Mouse (Mus musculus): Measurements from ENCODE around the gene Prss44. TPM values are rescaled to one million over a fixed set of nuclear protein-coding genes. Genes with fewer than 3 reads are reported as not detected.

Gene Prss44
- not detected in 2 replicates for polyA plus RNA-seq (2016; fragmentation: Nextera tagmentation; extraction: Ambion mirVana)

DNA sequence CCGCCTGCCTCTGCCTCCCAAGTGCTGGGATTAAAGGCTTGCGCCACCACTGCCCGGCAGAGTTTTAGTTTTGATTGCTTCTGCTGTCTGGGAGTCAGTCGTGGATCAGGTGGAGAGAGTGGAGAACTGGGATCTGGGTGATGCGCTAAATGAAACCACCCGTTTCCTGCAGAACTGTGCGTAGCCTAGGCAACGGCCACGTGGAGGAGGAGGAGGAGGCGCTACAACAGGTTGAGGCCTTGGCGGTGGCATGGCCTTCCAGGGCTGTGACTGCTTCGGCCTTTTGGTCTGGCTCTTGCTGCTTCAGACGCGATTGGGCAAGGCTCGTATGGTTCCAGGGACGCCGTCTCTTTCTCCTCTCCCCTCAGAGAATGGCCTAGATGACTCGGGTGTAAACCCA lies at the start of gene Prss44:
Gene Prss44, plus strand, starts transcription at position 206 of the 400 bp plus-strand sequence.
- no peak for ATAC-seq
- Histone ChIP-seq H3K36me3 (no peaks in the 10 kb centered on the region), H3K27me3 (replicated peaks) (peaks cover 43% of the 10 kb centered on the region), H3K27ac (no peak within 1 kb of the TSS), H3K4me2 (no peak within 1 kb of the TSS), H3K4me3 (no peak within 1 kb of the TSS), H3K9me3 (replicated peaks) (no peaks in the 10 kb centered on the region), H3K9ac (no peak within 1 kb of the TSS), H3K4me1 (no peaks in the 10 kb centered on the region)
- WGBS (ENCODE audit: insufficient replicate concordance), result 42% methylated on average over 18 of the region's 18 CpGs

DNA sequence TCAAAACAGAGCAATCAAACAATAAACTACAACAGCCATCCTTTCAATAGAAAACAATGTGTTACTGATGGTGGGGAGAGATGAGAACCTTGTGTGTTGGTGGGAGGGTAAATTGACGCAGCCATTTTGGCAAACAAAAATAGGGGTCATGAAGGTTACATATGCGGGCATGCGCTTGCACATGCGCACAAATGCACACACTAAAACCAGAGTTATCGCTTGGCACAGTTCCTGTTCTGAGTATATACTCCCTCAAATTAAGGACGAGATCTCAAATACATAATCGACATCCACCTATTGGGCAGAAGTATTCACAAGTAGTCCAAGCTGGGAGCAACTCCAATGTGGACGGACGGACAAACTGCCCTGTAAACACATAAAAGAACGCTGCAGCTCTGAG lies 41.5 kb upstream of the Prss44 start:
- no peaks in the 10 kb centered on the region for H3K9me3 ChIP-seq (replicated peaks)
- no peak overlapping the region for H3K4me3 ChIP-seq
- WGBS (ENCODE audit: insufficient replicate concordance), result 81% methylated on average over 10 of the region's 10 CpGs
- H3K4me1 ChIP-seq, result no peaks in the 10 kb centered on the region
- no peaks in the 10 kb centered on the region for H3K36me3 ChIP-seq
- no peak overlapping the region for H3K27ac ChIP-seq
- ATAC-seq, result no peak
- peaks cover 23% of the 10 kb centered on the region for H3K27me3 ChIP-seq (replicated peaks)
- H3K9ac ChIP-seq, result no peak overlapping the region
- no peak overlapping the region for H3K4me2 ChIP-seq

DNA sequence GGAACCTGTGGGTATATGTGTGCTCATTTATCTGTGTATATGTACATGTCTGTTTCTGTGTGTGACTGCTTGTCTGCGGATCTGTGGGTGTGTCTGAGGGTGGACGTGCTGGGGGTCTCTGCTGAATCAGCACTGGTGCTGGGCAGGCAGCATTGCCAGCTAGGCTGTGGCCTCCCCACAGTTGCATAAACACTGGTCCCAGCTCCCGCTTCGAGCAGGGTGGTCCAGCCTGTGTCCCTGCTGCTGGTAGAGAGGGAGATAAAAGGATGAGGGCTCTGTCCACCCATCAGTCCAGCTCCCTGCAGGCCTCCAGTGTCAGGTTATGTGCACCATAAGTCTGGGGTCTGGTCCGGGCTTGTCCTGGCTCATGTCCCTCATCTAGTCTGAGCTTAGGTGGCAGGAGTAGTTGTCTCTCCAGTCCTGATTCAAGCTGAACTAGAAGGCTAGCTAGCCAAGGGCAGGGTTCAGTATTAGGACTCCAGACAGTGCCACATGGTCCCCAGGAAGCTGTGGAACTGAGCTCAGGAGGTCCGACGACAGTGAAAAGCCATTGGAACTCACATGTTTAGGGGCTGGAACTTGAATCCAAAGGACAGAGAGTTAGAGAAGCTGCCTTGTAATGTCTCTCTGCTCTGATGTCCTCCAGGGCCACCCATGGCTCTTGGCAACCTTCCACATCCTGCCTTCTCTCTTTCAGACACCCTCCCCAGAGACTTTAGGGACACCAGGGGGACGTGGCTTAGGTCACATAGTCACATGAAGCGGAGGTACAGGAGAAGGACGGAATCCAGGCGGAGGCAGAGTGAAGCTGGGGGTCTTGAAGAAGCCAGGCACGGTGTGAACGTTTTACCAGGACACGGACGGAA lies 39.2 kb upstream of the Prss44 start:
- no peak overlapping the region for H3K4me3 ChIP-seq
- WGBS (ENCODE audit: insufficient replicate concordance), result 61% methylated on average over 15 of the region's 15 CpGs
- no peaks in the 10 kb centered on the region for H3K4me1 ChIP-seq
- ATAC-seq, result no peak
- H3K27ac ChIP-seq, result no peak overlapping the region
- 0 out of 2 replicates have a peak, but pooled peaks cover 20% of the 10 kb centered on the region for H3K27me3 ChIP-seq (replicated peaks)
- H3K4me2 ChIP-seq, result no peak overlapping the region
- H3K9ac ChIP-seq, result no peak overlapping the region
- H3K36me3 ChIP-seq, result no peaks in the 10 kb centered on the region
- no peaks in the 10 kb centered on the region for H3K9me3 ChIP-seq (replicated peaks)

DNA sequence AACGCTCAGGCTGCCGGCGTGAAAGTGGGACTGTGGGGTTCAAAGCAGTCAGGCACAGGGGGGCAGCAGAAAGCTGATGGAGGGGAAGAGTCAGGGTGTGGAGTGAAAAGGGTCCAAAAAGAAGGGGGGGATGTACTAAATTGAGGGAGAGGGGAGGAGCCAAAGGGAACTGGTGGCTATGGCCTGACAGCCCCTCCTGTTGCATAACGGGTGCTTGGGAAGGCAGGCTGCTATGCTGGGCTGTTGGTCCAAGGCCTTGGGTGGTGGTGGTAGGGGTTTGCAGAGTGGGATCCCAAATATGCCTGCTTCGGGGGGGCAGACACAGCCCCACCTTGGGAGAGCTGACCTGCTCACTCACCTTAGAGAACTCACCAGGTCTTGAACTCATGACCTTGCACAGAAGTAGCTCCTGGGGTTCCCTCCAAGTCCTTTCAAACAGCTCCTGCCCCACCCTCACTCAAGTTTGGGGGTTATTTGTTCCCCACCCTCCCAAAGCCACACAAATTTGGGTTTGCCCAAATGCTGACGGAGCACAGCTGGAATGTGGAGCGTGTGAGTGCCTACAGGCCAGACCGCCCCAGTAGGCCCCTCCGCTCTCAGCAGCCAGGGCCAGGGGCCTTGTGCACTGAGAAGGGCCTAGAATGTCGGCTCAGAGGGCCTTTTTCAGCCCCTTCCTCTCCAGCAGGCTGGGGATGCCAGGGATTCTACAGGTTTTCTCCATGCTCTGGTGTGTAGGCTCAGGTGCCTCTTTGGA lies 38.3 kb upstream of the Prss44 start:
- Histone ChIP-seq H3K36me3 (no peaks in the 10 kb centered on the region), H3K4me3 (no peak overlapping the region), H3K4me1 (peaks cover under 1% of the 10 kb centered on the region; the same call in 1 of the 2 replicates), H3K27ac (no peak overlapping the region), H3K4me2 (no peak overlapping the region), H3K9ac (no peak overlapping the region), H3K9me3 (replicated peaks) (no peaks in the 10 kb centered on the region), H3K27me3 (replicated peaks) (peaks cover 22% of the 10 kb centered on the region)
- WGBS (ENCODE audit: insufficient replicate concordance), result 72% methylated on average over 10 of the region's 10 CpGs
- no peak for ATAC-seq

- Histone ChIP-seq H3K9me3 (replicated peaks) (no peaks in the 10 kb centered on the region), H3K27ac (no peak overlapping the region), H3K27me3 (replicated peaks) (peaks cover 48% of the 10 kb centered on the region), H3K4me1 (peaks cover 16% of the 10 kb centered on the region), H3K36me3 (no peaks in the 10 kb centered on the region), H3K4me2 (no peak overlapping the region), H3K4me3 (no peak overlapping the region), H3K9ac (no peak overlapping the region)
- 78% methylated on average over 1 of the region's 1 CpGs for WGBS (ENCODE audit: insufficient replicate concordance)
- no peak for ATAC-seq
These were observed 35.7 kb upstream of the Prss44 start for GRCm38 (mm10) chr9:110778100-110778499.

- Histone ChIP-seq H3K27me3 (replicated peaks) (peaks cover 51% of the 10 kb centered on the region), H3K9me3 (replicated peaks) (no peaks in the 10 kb centered on the region), H3K4me3 (no peak overlapping the region), H3K36me3 (no peaks in the 10 kb centered on the region), H3K9ac (no peak overlapping the region), H3K27ac (no peak overlapping the region), H3K4me2 (no peak overlapping the region), H3K4me1 (peaks cover 17% of the 10 kb centered on the region)
- WGBS (ENCODE audit: insufficient replicate concordance), result 72% methylated on average over 7 of the region's 7 CpGs
- no peak for ATAC-seq
These were observed 35.2 kb upstream of the Prss44 start for GRCm38 (mm10) chr9:110778559-110778958.

DNA sequence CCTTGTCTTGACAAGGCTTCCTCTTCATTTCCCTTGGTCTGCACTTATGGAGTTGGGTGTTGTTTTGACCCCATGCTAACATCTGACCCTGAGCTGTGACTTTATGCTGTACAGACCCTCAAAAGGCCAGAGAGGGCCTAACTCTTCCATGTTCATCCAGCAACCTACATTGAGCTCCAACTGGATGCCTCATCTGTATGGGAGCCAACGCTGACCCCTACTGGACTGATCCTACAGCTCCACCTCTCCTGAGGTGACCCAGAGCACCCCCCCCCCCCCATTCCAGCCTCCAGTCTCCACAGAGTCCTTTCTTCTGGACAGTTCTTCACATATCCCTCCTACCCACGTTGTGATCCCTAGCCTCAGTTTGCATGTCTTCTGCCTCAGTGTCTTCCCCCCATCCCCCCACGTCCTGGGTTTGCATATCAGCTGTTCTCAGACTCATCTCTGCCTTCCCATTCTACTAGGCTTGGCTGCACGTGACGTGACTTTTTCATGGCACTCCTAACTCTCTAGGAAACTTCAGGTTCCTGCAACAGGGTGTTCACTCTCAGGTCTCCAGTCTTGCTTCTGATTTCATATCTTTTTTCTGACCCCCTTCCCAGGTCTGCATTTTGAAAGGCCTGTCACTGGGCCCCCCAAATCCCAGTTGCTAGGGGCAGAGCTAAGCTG lies 34.4 kb upstream of the Prss44 start:
- no peak overlapping the region for H3K9ac ChIP-seq
- no peak overlapping the region for H3K4me3 ChIP-seq
- no peak for ATAC-seq
- no peak overlapping the region for H3K27ac ChIP-seq
- WGBS (ENCODE audit: insufficient replicate concordance), result 39% methylated on average over 5 of the region's 5 CpGs
- peaks cover 18% of the 10 kb centered on the region for H3K4me1 ChIP-seq
- no peaks in the 10 kb centered on the region for H3K36me3 ChIP-seq
- peaks cover 49% of the 10 kb centered on the region for H3K27me3 ChIP-seq (replicated peaks)
- no peaks in the 10 kb centered on the region for H3K9me3 ChIP-seq (replicated peaks)
- H3K4me2 ChIP-seq, result no peak overlapping the region

- peaks cover 18% of the 10 kb centered on the region for H3K4me1 ChIP-seq
- peak overlapping the region; percentile 50 for H3K4me3 ChIP-seq
- H3K36me3 ChIP-seq, result no peaks in the 10 kb centered on the region
- H3K4me2 ChIP-seq, result peak overlapping the region; percentile 83
- under 1% methylated on average over 39 of the region's 43 CpGs for WGBS (ENCODE audit: insufficient replicate concordance)
- H3K9ac ChIP-seq, result peak overlapping the region; percentile 66
- H3K27me3 ChIP-seq (replicated peaks), result peaks cover 47% of the 10 kb centered on the region
- ATAC-seq, result peak; percentile 90
- H3K27ac ChIP-seq, result no peak overlapping the region
- H3K9me3 ChIP-seq (replicated peaks), result no peaks in the 10 kb centered on the region
These were observed 32.5 kb upstream of the Prss44 start for GRCm38 (mm10) chr9:110781256-110781721.

GRCm38 (mm10) chr9:110781731-110782130 lies 32.1 kb upstream of the Prss44 start:
- H3K36me3 ChIP-seq, result no peaks in the 10 kb centered on the region
- peak overlapping the region; percentile 50 for H3K4me3 ChIP-seq
- H3K9me3 ChIP-seq (replicated peaks), result no peaks in the 10 kb centered on the region
- peaks cover 47% of the 10 kb centered on the region for H3K27me3 ChIP-seq (replicated peaks)
- H3K4me1 ChIP-seq, result peaks cover 18% of the 10 kb centered on the region
- WGBS (ENCODE audit: insufficient replicate concordance), result 2% methylated on average over 23 of the region's 23 CpGs
- no peak overlapping the region for H3K27ac ChIP-seq
- peak overlapping the region; percentile 83 for H3K4me2 ChIP-seq
- H3K9ac ChIP-seq, result peak overlapping the region; percentile 66
- peak; percentile 38 for ATAC-seq

- no peak for ATAC-seq
- 29% methylated on average over 1 of the region's 1 CpGs for WGBS (ENCODE audit: insufficient replicate concordance)
These were observed 30.2 kb upstream of the Prss44 start for GRCm38 (mm10) chr9:110783611-110784010.

GRCm38 (mm10) chr9:110788169-110788568 lies 25.6 kb upstream of the Prss44 start:
- Histone ChIP-seq H3K36me3 (no peaks in the 10 kb centered on the region), H3K9ac (no peak overlapping the region), H3K27me3 (replicated peaks) (peaks cover 2% of the 10 kb centered on the region; the same call in 1 of the 2 replicates), H3K4me2 (no peak overlapping the region), H3K9me3 (replicated peaks) (no peaks in the 10 kb centered on the region), H3K4me3 (no peak overlapping the region), H3K27ac (no peak overlapping the region), H3K4me1 (0 out of 2 replicates have a peak, but pooled peaks cover 3% of the 10 kb centered on the region)
- ATAC-seq, result no peak
- WGBS (ENCODE audit: insufficient replicate concordance), result 66% methylated on average over 3 of the region's 3 CpGs

More at GRCm38 (mm10) chr9:110783611-110784010, 30.2 kb upstream of the Prss44 start:
- Histone ChIP-seq H3K4me3 (no peak overlapping the region), H3K27ac (no peak overlapping the region), H3K9me3 (replicated peaks) (no peaks in the 10 kb centered on the region), H3K4me1 (peaks cover 18% of the 10 kb centered on the region), H3K36me3 (no peaks in the 10 kb centered on the region), H3K9ac (no peak overlapping the region), H3K27me3 (replicated peaks) (peaks cover 33% of the 10 kb centered on the region), H3K4me2 (no peak overlapping the region)

All from liver, embryonic 12.5 days (tissue).